Mouse (Mus musculus): ENCODE measurements around the gene Neurod6.

- no peak for TF ChIP-seq POLR2A (IDR thresholded peaks at IDR 0.05; ENCODE audit: insufficient read depth, low read length)
- TF ChIP-seq EP300 (IDR thresholded peaks at IDR 0.05; ENCODE audit: insufficient read depth, low read depth, low read length) = no peak
Measured at GRCm38 (mm10) chr6:55649996-55650395, 31.1 kb downstream of the Neurod6 start.
